Mouse (Mus musculus): ENCODE measurements around the gene Grid2. TPM values are rescaled to one million over a fixed set of nuclear protein-coding genes. Genes with fewer than 3 reads are reported as not detected.

The Grid2 gene
- polyA plus RNA-seq, 1 experiment from 2014 or later: 0.40 TPM

- 92% methylated on average over 7 of the region's 7 CpGs for WGBS
- Histone ChIP-seq H3K4me1 (no peaks in the 10 kb centered on the region), H3K36me3 (replicated peaks) (no peaks in the 10 kb centered on the region), H3K4me3 (no peak overlapping the region), H3K27ac (replicated peaks) (no peak overlapping the region), H3K27me3 (replicated peaks; ENCODE audit: low read depth, poor library complexity, severe bottlenecking) (no peaks in the 10 kb centered on the region), H3K9me3 (no peaks in the 10 kb centered on the region)
- DNase-seq (ENCODE audit: low spot score): no peak
These were observed 892.9 kb downstream of the Grid2 start for GRCm38 (mm10) chr6:64148613-64149012.

- no peak overlapping the region for H3K4me3 ChIP-seq
- H3K4me1 ChIP-seq: no peaks in the 10 kb centered on the region
- no peaks in the 10 kb centered on the region for H3K36me3 ChIP-seq (replicated peaks)
- DNase-seq (ENCODE audit: low spot score): no peak
- WGBS: 83% methylated on average over 1 of the region's 1 CpGs
- H3K27me3 ChIP-seq (replicated peaks; ENCODE audit: low read depth, poor library complexity, severe bottlenecking): no peaks in the 10 kb centered on the region
- no peak overlapping the region for H3K27ac ChIP-seq (replicated peaks)
- H3K9me3 ChIP-seq: no peaks in the 10 kb centered on the region
These were observed 919.4 kb downstream of the Grid2 start for GRCm38 (mm10) chr6:64174995-64175612.

GRCm38 (mm10) chr6:64193646-64194045 is 938.0 kb downstream of the Grid2 start:
- no peak overlapping the region for H3K27ac ChIP-seq (replicated peaks)

DNA sequence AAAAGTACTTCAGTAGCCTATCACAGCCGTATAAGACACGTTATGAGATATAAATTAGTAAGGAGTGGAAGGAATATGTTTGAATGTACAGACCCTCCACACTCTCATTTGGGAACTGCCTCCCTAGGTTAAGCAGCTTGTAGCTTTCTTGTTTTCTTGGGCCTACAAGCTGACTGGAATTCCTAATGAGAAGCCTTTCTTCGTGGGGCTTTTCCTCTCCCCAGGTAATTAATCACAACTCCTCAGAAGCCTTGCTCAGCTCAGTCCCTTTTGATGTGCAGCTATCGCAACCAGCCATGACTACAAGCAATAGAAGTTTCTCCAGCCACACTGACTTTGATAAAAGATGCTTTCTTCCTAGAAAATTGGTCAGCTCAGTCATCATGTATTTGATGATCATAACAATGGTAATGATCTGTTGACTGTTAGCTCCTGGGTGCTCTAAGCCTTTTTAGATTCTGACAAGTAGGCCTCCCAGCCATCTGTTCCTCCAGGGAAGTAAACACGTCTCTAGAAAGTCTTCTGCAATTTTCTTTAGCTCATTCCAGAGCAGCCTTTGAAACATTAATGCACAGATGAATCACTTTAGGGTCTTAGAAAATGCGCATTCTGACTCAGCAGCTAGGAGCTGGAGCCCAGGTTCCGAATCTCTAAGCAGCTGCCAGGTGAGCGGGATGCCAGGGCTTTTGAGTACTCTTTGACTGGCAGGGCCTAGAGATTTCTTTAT is 946.9 kb downstream of the Grid2 start:
- WGBS: 35% methylated on average over 8 of the region's 8 CpGs
- H3K4me3 ChIP-seq: no peak overlapping the region
- no peaks in the 10 kb centered on the region for H3K27me3 ChIP-seq (replicated peaks; ENCODE audit: low read depth, poor library complexity, severe bottlenecking)
- H3K4me1 ChIP-seq: no peaks in the 10 kb centered on the region
- H3K36me3 ChIP-seq (replicated peaks): no peaks in the 10 kb centered on the region
- H3K9me3 ChIP-seq: no peaks in the 10 kb centered on the region
- no peak overlapping the region for H3K27ac ChIP-seq (replicated peaks)
- DNase-seq (ENCODE audit: low spot score): no peak

More at GRCm38 (mm10) chr6:64193646-64194045, 938.0 kb downstream of the Grid2 start:
- DNase-seq (ENCODE audit: low spot score): no peak
- Histone ChIP-seq H3K36me3 (replicated peaks) (no peaks in the 10 kb centered on the region), H3K27me3 (replicated peaks; ENCODE audit: low read depth, poor library complexity, severe bottlenecking) (no peaks in the 10 kb centered on the region), H3K9me3 (no peaks in the 10 kb centered on the region), H3K4me1 (no peaks in the 10 kb centered on the region), H3K4me3 (no peak overlapping the region)
- 93% methylated on average over 1 of the region's 1 CpGs for WGBS

DNA sequence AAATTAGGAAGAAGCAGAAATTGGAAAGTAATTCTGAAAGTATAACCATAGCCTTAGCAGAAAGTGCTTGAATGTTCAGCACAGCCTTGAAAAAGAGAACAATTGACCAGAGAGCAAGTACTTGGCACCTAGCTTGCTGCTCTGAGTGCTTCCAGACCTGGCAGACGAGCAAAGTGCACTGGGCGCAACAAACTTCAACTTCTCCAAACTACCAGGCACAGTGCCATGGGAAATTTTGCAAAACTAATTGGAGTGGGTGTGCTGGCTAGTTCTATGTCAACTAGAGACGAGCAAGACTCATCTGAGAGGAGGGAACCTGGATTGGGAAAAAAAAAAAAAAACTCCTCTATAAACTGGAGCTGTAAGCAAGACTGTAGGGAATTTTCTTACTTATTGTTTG is 980.7 kb downstream of the Grid2 start:
- Histone ChIP-seq H3K27ac (replicated peaks) (no peak overlapping the region), H3K27me3 (replicated peaks; ENCODE audit: low read depth, poor library complexity, severe bottlenecking) (no peaks in the 10 kb centered on the region), H3K36me3 (replicated peaks) (no peaks in the 10 kb centered on the region), H3K9me3 (no peaks in the 10 kb centered on the region), H3K4me1 (no peaks in the 10 kb centered on the region), H3K4me3 (no peak overlapping the region)
- 83% methylated on average over 3 of the region's 3 CpGs for WGBS
- no peak for DNase-seq (ENCODE audit: low spot score)

DNA sequence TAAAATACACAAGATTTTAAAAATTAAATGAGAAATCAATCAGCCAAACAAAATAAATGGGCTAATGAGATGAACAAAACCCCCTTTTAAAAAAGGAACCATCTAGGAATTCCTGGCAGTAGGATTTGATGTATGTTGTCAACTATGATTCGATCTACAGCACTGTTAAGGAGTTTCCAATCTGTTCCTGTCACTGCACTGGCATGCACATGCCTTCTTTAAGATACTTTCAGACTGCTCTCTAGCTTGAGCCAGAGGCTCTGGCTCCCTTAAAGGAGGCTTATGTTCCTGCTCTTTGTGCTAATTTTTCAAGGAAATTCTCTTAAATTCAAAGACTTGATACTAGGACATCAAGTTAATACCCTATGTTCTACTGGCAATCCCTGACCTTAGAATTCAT is 984.9 kb downstream of the Grid2 start:
- Histone ChIP-seq H3K27ac (replicated peaks) (no peak overlapping the region), H3K4me1 (no peaks in the 10 kb centered on the region), H3K4me3 (no peak overlapping the region), H3K36me3 (replicated peaks) (no peaks in the 10 kb centered on the region), H3K9me3 (no peaks in the 10 kb centered on the region), H3K27me3 (replicated peaks; ENCODE audit: low read depth, poor library complexity, severe bottlenecking) (no peaks in the 10 kb centered on the region)
- DNase-seq (ENCODE audit: low spot score): no peak
- 76% methylated on average over 1 of the region's 1 CpGs for WGBS

DNA sequence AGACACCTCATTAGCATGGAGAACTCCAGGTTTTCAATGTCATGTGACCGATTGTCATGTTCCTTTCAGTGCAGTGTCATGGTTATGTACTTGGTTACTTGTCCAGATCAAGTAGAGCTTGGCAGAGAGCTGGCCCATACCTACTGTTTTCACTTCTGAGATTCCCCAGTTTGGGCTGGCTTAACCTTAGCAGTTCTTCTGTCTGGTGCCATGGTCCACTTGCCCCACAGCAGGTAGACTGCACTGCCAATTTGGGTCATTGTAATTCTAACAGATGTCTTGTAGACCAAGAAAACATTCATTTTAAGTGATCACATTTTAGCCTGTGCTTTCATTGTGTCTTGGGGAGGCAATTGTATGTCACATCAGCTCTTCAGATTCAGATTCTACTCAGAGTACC is 990.3 kb downstream of the Grid2 start:
- no peaks in the 10 kb centered on the region for H3K4me1 ChIP-seq
- no peaks in the 10 kb centered on the region for H3K36me3 ChIP-seq (replicated peaks)
- 83% methylated on average over 1 of the region's 1 CpGs for WGBS
- H3K9me3 ChIP-seq: no peaks in the 10 kb centered on the region
- no peaks in the 10 kb centered on the region for H3K27me3 ChIP-seq (replicated peaks; ENCODE audit: low read depth, poor library complexity, severe bottlenecking)
- no peak overlapping the region for H3K4me3 ChIP-seq
- H3K27ac ChIP-seq (replicated peaks): no peak overlapping the region
- no peak for DNase-seq (ENCODE audit: low spot score)

- no peaks in the 10 kb centered on the region for H3K4me1 ChIP-seq
- no peaks in the 10 kb centered on the region for H3K9me3 ChIP-seq
- DNase-seq (ENCODE audit: low spot score): no peak
- WGBS: 98% methylated on average over 1 of the region's 1 CpGs
- H3K36me3 ChIP-seq (replicated peaks): no peaks in the 10 kb centered on the region
- H3K27me3 ChIP-seq (replicated peaks; ENCODE audit: low read depth, poor library complexity, severe bottlenecking): no peaks in the 10 kb centered on the region
- no peak overlapping the region for H3K27ac ChIP-seq (replicated peaks)
- H3K4me3 ChIP-seq: no peak overlapping the region
These were observed 995.4 kb downstream of the Grid2 start for GRCm38 (mm10) chr6:64251041-64251440.

DNA sequence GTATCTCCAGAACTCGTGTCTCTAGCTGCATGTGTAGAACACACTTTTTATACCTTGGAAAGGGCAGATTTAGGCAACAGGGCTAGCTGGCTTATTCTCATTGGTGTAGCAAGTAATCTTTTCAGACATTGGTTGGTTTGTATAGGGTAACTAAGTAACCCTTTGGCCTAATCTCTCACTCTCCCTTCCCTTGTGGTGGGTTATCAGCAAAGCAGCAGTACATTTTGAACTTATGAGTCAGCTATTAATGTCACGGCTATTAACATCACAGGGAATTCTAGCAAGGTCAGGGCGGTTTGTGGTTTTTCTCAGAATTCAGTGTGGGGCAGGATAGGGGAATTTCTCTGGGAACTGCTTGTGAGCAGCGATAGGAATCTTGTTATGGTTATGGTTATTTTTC is 1007.8 kb downstream of the Grid2 start:
- H3K27me3 ChIP-seq (replicated peaks; ENCODE audit: low read depth, poor library complexity, severe bottlenecking): no peaks in the 10 kb centered on the region
- WGBS: 89% methylated on average over 4 of the region's 4 CpGs
- H3K36me3 ChIP-seq (replicated peaks): no peaks in the 10 kb centered on the region
- H3K4me3 ChIP-seq: no peak overlapping the region
- H3K27ac ChIP-seq (replicated peaks): no peak overlapping the region
- no peaks in the 10 kb centered on the region for H3K9me3 ChIP-seq
- H3K4me1 ChIP-seq: no peaks in the 10 kb centered on the region
- DNase-seq (ENCODE audit: low spot score): no peak

DNA sequence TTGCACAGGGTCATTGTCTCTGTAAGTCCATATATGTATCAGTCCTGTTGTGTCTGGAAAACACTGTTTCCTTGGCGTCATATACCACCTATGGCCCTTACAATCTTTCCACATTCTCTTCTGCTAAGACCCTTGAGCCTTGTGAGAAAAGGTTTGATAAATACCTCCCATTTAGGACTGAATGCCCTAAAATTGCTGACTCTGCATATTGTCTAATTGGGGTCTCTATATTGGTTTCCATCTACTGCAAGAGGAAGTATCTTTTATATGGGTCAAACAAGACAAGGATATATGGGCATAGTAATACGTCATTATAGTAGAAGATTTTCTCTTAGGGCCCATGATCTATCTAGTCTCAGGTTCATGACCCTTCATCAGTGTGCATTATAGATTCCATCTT is 1008.5 kb downstream of the Grid2 start:
- Histone ChIP-seq H3K4me1 (no peaks in the 10 kb centered on the region), H3K4me3 (no peak overlapping the region), H3K27me3 (replicated peaks; ENCODE audit: low read depth, poor library complexity, severe bottlenecking) (no peaks in the 10 kb centered on the region), H3K36me3 (replicated peaks) (no peaks in the 10 kb centered on the region), H3K9me3 (no peaks in the 10 kb centered on the region), H3K27ac (replicated peaks) (no peak overlapping the region)
- WGBS: 87% methylated on average over 2 of the region's 2 CpGs
- no peak for DNase-seq (ENCODE audit: low spot score)

DNA sequence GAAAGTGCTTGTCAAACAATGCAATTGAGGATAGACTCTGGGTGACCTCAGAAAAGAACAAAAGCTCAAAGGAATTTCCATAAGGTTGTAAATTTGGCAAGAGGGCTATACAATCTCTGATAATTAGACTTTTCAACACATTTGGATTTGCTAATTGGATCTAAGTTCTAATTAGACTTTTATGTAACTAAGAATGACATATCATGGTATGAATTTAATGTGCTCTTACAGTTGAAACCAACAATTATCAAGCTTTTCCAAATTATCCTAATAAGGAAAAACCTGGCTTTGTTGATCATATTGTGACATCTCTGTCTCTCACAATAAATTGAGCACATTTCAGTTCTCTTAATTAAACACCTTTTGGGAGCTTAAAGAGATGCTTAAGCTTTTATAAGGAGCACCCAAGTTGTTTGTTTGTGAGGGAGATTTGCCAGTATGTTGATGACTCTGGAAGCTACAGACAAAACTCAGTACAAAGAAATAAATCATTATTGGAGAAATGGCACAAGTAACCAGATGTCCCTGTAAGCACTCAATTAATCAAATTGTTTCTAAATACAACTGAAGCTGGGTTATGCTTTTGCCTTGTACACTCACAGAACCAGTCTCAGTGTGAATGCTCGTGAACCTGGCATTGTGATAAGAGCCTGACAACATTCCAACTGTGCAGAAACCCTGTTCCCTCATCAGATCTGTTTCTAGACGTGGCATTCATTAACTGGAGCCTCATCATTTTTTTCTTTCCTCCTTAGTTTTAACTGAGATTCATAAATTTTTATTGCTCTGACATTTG is 1018.8 kb downstream of the Grid2 start:
- no peak overlapping the region for H3K27ac ChIP-seq (replicated peaks)
- no peaks in the 10 kb centered on the region for H3K27me3 ChIP-seq (replicated peaks; ENCODE audit: low read depth, poor library complexity, severe bottlenecking)
- H3K36me3 ChIP-seq (replicated peaks): no peaks in the 10 kb centered on the region
- 63% methylated on average over 2 of the region's 2 CpGs for WGBS
- DNase-seq (ENCODE audit: low spot score): no peak
- H3K9me3 ChIP-seq: no peaks in the 10 kb centered on the region
- no peak overlapping the region for H3K4me3 ChIP-seq
- H3K4me1 ChIP-seq: no peaks in the 10 kb centered on the region

- Histone ChIP-seq H3K4me1 (no peaks in the 10 kb centered on the region), H3K4me3 (no peak overlapping the region), H3K27ac (replicated peaks) (no peak overlapping the region), H3K9me3 (no peaks in the 10 kb centered on the region), H3K36me3 (replicated peaks) (no peaks in the 10 kb centered on the region), H3K27me3 (replicated peaks; ENCODE audit: low read depth, poor library complexity, severe bottlenecking) (no peaks in the 10 kb centered on the region)
- DNase-seq (ENCODE audit: low spot score): no peak
- 88% methylated on average over 2 of the region's 2 CpGs for WGBS
These were observed 1024.3 kb downstream of the Grid2 start for GRCm38 (mm10) chr6:64279927-64280326.

GRCm38 (mm10) chr6:64293761-64294160 is 1038.1 kb downstream of the Grid2 start:
- Histone ChIP-seq H3K36me3 (replicated peaks) (no peaks in the 10 kb centered on the region), H3K27ac (replicated peaks) (no peak overlapping the region), H3K27me3 (replicated peaks; ENCODE audit: low read depth, poor library complexity, severe bottlenecking) (no peaks in the 10 kb centered on the region), H3K4me3 (no peak overlapping the region), H3K4me1 (no peaks in the 10 kb centered on the region), H3K9me3 (no peaks in the 10 kb centered on the region)
- no peak for DNase-seq (ENCODE audit: low spot score)
- WGBS: 81% methylated on average over 1 of the region's 1 CpGs

Measured in embryonic facial prominence, embryonic 10.5 days (tissue).